Comparison of ENCODE assay signal across 17 mouse cellular contexts in genomic region chr15:7039119-7039518, GRCm38 (mm10). TPM values are rescaled to one million over a fixed set of nuclear protein-coding genes. Genes with fewer than 3 reads are reported as not detected.
DNase-seq lines count a peak whose midpoint lies in the region; ATAC-seq and TF ChIP-seq lines count a peak whose summit lies in the region.
"Had no signal": no experiment of that assay in that cellular context is flagged by ENCODE, and none has a peak within 500 bp of the region (broad histone marks: within the 10 kb centered on the region; RNA-seq: fewer than 3 reads in every experiment).

No protein-coding gene starts in this region.

- H3K4me2 ChIP-seq in kidney, postnatal 0 days (ENCODE audit: low read length): no peak overlapping the region
- no peak overlapping the region for H3K4me2 ChIP-seq in kidney, embryonic 14.5 days (replicated peaks; ENCODE audit: low read depth, low read length)
- H3K4me2 ChIP-seq: forebrain, embryonic 12.5 days; heart, embryonic 13.5 days; limb, embryonic 13.5 days; midbrain, embryonic 13.5 days had no signal

- H3K27me3 ChIP-seq in kidney, postnatal 0 days (ENCODE audit: insufficient read depth, low read length): no peaks in the 10 kb centered on the region
- H3K27me3 ChIP-seq in kidney, embryonic 14.5 days (ENCODE audit: control insufficient read depth, insufficient read depth, low read length): no peaks in the 10 kb centered on the region
- H3K27me3 ChIP-seq: heart, embryonic 13.5 days; limb, embryonic 13.5 days; midbrain, embryonic 13.5 days; Patski had no signal

- DNase-seq in adrenal gland, adult (ENCODE audit: inconsistent age in 2 of 2, low spot score in 1 of 2): peak; percentile 82 to 84
- DNase-seq in adrenal gland, postnatal 4 days (ENCODE audit: low spot score in 2 of 2): no peak
- no peak for DNase-seq in kidney, postnatal 0 days (ENCODE audit: low spot score)
- DNase-seq in urinary bladder, postnatal 14 days (ENCODE audit: low spot score): peak; percentile 15
- no peak for DNase-seq in urinary bladder, postnatal 10 days (ENCODE audit: low spot score)
- no peak for DNase-seq in T-cell, adult 2 months (ENCODE audit: low spot score)
- DNase-seq: layer of hippocampus, postnatal 36 days; thymus, postnatal 36 days had no signal

- 77% methylated on average over 5 of the region's 5 CpGs for WGBS in kidney, postnatal 0 days
- 74% methylated on average over 5 of the region's 5 CpGs for WGBS in kidney, embryonic 14.5 days

- no peaks in the 10 kb centered on the region for H3K36me3 ChIP-seq in kidney, postnatal 0 days (ENCODE audit: insufficient read depth, low read length)
- H3K36me3 ChIP-seq in kidney, embryonic 14.5 days (ENCODE audit: control insufficient read depth, insufficient read depth, low read length): no peaks in the 10 kb centered on the region
- H3K36me3 ChIP-seq: forebrain, embryonic 12.5 days; heart, embryonic 13.5 days; hindbrain, embryonic 10.5 days; limb, embryonic 13.5 days; midbrain, embryonic 13.5 days had no signal

- no peaks in the 10 kb centered on the region for H3K4me1 ChIP-seq in kidney, postnatal 0 days (replicated peaks; ENCODE audit: insufficient read depth, low read length)
- H3K4me1 ChIP-seq in kidney, embryonic 14.5 days (ENCODE audit: control insufficient read depth, insufficient read depth, low read length): no peaks in the 10 kb centered on the region

- H3K27ac ChIP-seq in kidney, postnatal 0 days: no peak overlapping the region
- no peak overlapping the region for H3K27ac ChIP-seq in kidney, embryonic 14.5 days (ENCODE audit: low read depth, low read length)
- H3K27ac ChIP-seq: forebrain, embryonic 12.5 days; heart, embryonic 13.5 days; hindbrain, embryonic 10.5 days; limb, embryonic 13.5 days; midbrain, embryonic 13.5 days had no signal

- H3K9me3 ChIP-seq in kidney, postnatal 0 days (replicated peaks; ENCODE audit: low read length): no peaks in the 10 kb centered on the region
- no peaks in the 10 kb centered on the region for H3K9me3 ChIP-seq in kidney, embryonic 14.5 days (ENCODE audit: control insufficient read depth, low read length)
- H3K9me3 ChIP-seq: forebrain, embryonic 12.5 days; heart, embryonic 13.5 days; hindbrain, embryonic 10.5 days; limb, embryonic 13.5 days; midbrain, embryonic 13.5 days had no signal

- TF ChIP-seq CTCF in kidney, postnatal 0 days (IDR thresholded peaks at IDR 0.05; ENCODE audit: low read depth): peak; percentile 30; the same call in 1 of the 2 replicates

- H3K4me3 ChIP-seq in kidney, postnatal 0 days (replicated peaks; ENCODE audit: low read depth, low read length): no peak overlapping the region
- H3K4me3 ChIP-seq in kidney, embryonic 14.5 days (ENCODE audit: low read length): no peak overlapping the region
- H3K4me3 ChIP-seq: forebrain, embryonic 12.5 days; heart, embryonic 13.5 days; hindbrain, embryonic 10.5 days; limb, embryonic 13.5 days; midbrain, embryonic 13.5 days had no signal

- ATAC-seq in kidney, postnatal 0 days (replicated peaks; ENCODE audit: low FRiP score, low read depth): no peak
- no peak for ATAC-seq in kidney, embryonic 14.5 days (ENCODE audit: low FRiP score, low TSS enrichment)
- ATAC-seq in inflammation-experienced regulatory T-cells, adult 6 months: no peak
- ATAC-seq: intestine, embryonic 16.5 days; midbrain, embryonic 13.5 days; Patski had no signal

- no peak overlapping the region for H3K9ac ChIP-seq in kidney, postnatal 0 days (ENCODE audit: low read depth, low read length)
- H3K9ac ChIP-seq in kidney, embryonic 14.5 days (ENCODE audit: low read depth, low read length): no peak overlapping the region
- H3K9ac ChIP-seq: forebrain, embryonic 12.5 days; heart, embryonic 13.5 days; limb, embryonic 13.5 days; midbrain, embryonic 13.5 days had no signal

RNA-seq across cellular contexts. Expression of gene Lifr, which starts 51.3 kb away (rescaled TPM):
- total RNA-seq in adrenal gland, postnatal 4 days (2021): 10 to 100 TPM; 64.6 to 75.2 TPM
- polyA plus RNA-seq in kidney, postnatal 0 days (2015; fragmentation: Nextera tagmentation; extraction: Ambion mirVana): 20.6 and 21.2 TPM in 2 replicates
- polyA plus RNA-seq in kidney, embryonic 14.5 days (2014; fragmentation: Nextera tagmentation; extraction: Ambion mirVana): 15.2 and 33.5 TPM in 2 replicates
- polyA plus RNA-seq in inflammation-experienced regulatory T-cells, adult 6 months (2017; shearing (Covaris generic)): under 1 TPM in 2 of 3 experiments, not detected in 1; 0.12 to 0.23 TPM

Comparison
In these comparisons a context has a peak if more than half of its experiments do, and no peak if none do; other contexts are left out.
1. DNase-seq: peak in adrenal gland, adult (2 of 2) and urinary bladder, postnatal 14 days (single experiment); none in adrenal gland, postnatal 4 days (0 of 2), kidney, postnatal 0 days (single experiment), urinary bladder, postnatal 10 days (single experiment) and T-cell, adult 2 months (single experiment).
2. RNA of gene Lifr, which starts 51.3 kb away (polyA plus RNA-seq): 15.2 to 33.5 TPM in kidney, embryonic 14.5 days and 20.6 to 21.2 TPM in kidney, postnatal 0 days; 0.12 to 0.23 TPM in inflammation-experienced regulatory T-cells, adult 6 months; every median in the first group is over 10 times any median in the second.